Comparison of ENCODE assay signal across 1 mouse cellular context in the genomic region with DNA sequence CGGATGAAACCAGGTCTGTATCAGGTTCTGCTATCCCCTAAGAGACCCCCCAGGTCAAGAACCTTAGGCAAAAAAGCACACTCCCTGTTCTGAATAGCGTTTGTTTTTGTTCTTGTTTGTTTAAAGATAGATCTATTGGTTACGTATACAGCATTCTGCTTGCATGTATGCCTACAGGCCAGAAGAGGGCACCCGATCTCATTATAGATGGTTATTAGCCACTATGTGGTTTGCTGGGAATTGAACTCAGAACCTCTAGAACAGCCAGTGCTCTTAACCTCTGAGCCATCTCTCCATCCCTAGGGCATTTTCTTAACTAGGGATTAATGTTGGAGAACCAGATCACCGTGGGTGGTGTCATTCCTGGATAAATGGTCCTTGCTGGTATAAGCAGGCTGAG.
TF ChIP-seq lines count a peak whose summit lies in the region.

No protein-coding gene starts in this region.

TF ChIP-seq in MEL, 35 proteins besides CTCF, POLR2A, EP300 and RAD21:
- TF ChIP-seq RCOR1 (IDR thresholded peaks at IDR 0.05; ENCODE audit: low read depth, low read length) (no peak), HCFC1 (IDR thresholded peaks at IDR 0.05; ENCODE audit: low read depth, low read length) (no peak)
